8 mouse cellular contexts compared by ENCODE assay signal in the genomic region with DNA sequence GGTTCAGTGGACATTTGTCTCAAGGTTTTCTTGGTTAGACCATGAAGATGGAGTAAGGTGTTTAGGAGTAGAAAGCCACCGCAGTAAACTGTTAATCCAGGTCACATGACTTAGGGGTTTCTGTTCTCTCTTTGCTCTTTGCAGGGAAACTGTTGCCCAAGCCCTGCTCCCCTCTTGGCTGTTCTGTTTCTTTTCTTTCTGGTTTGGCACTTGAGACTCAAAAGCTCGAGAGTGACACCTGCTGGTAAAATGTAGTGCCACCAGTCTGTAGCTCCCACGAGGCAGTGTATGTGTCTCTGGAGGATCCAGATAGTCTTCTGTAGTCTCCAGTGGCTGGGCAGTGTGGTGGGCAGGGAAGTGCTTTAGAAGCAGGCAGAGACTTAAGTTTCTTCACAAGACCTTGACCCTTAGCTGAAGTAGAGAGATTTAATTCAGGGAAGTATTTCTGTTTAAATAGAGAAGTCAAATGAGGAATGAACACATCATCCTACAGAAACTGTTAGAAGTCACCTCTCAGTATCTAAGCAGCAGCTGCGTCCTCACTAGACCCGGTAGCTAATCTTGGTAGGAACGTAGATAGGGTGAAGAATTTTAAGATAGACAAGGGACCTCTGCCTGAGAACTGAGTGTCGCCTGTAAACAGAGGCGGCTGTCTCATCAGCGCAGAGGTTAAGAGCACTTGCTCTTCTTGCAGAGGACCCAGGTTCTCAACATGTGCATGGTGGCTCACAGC. TPM values are rescaled to one million over a fixed set of nuclear protein-coding genes. Genes with fewer than 3 reads are reported as not detected.
DNase-seq lines count a peak whose midpoint lies in the region; ATAC-seq and TF ChIP-seq lines count a peak whose summit lies in the region.

No protein-coding gene starts in this region.

- H3K36me3 ChIP-seq in C2C12 (ENCODE audit: control insufficient read depth, insufficient read depth) (no peaks in the 10 kb centered on the region), myocyte (ENCODE audit: control insufficient read depth, insufficient read depth) (no peaks in the 10 kb centered on the region)
- no peaks in the 10 kb centered on the region for H3K36me3 ChIP-seq in heart, embryonic 11.5 days (ENCODE audit: control insufficient read depth, insufficient read depth, low read length)
- H3K36me3 ChIP-seq in kidney, embryonic 15.5 days, result no peaks in the 10 kb centered on the region
- no peaks in the 10 kb centered on the region for H3K36me3 ChIP-seq in liver, adult 2 months (ENCODE audit: control insufficient read depth, insufficient read depth, low read length)
- H3K36me3 ChIP-seq in stomach, embryonic 15.5 days, result no peaks in the 10 kb centered on the region

- no peaks in the 10 kb centered on the region for H3K79me3 ChIP-seq in C2C12 (ENCODE audit: low read depth)

- no peaks in the 10 kb centered on the region for H3K79me2 ChIP-seq in C2C12 (ENCODE audit: control insufficient read depth, insufficient read depth)
- no peaks in the 10 kb centered on the region for H3K79me2 ChIP-seq in liver, adult 2 months (ENCODE audit: control insufficient read depth, insufficient read depth, low read length)
- H3K79me2 ChIP-seq in myocyte (ENCODE audit: control insufficient read depth, insufficient read depth), result no peaks in the 10 kb centered on the region

- WGBS in heart, embryonic 11.5 days (ENCODE audit: insufficient replicate concordance), result 35% methylated on average over 9 of the region's 9 CpGs
- 58% methylated on average over 9 of the region's 9 CpGs for WGBS in kidney, embryonic 15.5 days
- WGBS in liver, adult 2 months, result 56% methylated on average over 9 of the region's 9 CpGs
- 53% methylated on average over 9 of the region's 9 CpGs for WGBS in stomach, embryonic 15.5 days

- H3K9ac ChIP-seq in heart, embryonic 11.5 days (ENCODE audit: low read depth, low read length), result no peak overlapping the region
- H3K9ac ChIP-seq in kidney, embryonic 15.5 days, result no peak overlapping the region
- no peak overlapping the region for H3K9ac ChIP-seq in liver, adult 2 months (ENCODE audit: low read depth, low read length)
- no peak overlapping the region for H3K9ac ChIP-seq in stomach, embryonic 15.5 days

- H3K27me3 ChIP-seq in C2C12 (ENCODE audit: control insufficient read depth, insufficient read depth, insufficient read length) (no peaks in the 10 kb centered on the region), myocyte (ENCODE audit: control insufficient read depth, insufficient read depth, insufficient read length) (no peaks in the 10 kb centered on the region)
- no peaks in the 10 kb centered on the region for H3K27me3 ChIP-seq in heart, embryonic 11.5 days (ENCODE audit: control insufficient read depth, insufficient read depth, low read length)
- H3K27me3 ChIP-seq in kidney, embryonic 15.5 days, result no peaks in the 10 kb centered on the region
- no peaks in the 10 kb centered on the region for H3K27me3 ChIP-seq in liver, adult 2 months (ENCODE audit: control insufficient read depth, insufficient read depth, low read length)
- H3K27me3 ChIP-seq in stomach, embryonic 15.5 days (replicated peaks), result no peaks in the 10 kb centered on the region

- no peak overlapping the region for H3K4me2 ChIP-seq in heart, embryonic 11.5 days
- no peak overlapping the region for H3K4me2 ChIP-seq in kidney, embryonic 15.5 days
- H3K4me2 ChIP-seq in myocyte (ENCODE audit: low read depth), result peak overlapping the region; percentile 14
- H3K4me2 ChIP-seq in stomach, embryonic 15.5 days, result no peak overlapping the region

- peak; percentile 60 for DNase-seq in liver, adult 2 months (ENCODE audit: extremely low read depth, low read depth, low spot score)

- TF ChIP-seq CTCF in C2C12 (IDR thresholded peaks at IDR 0.05; ENCODE audit: control insufficient read depth, insufficient read depth, insufficient read length), result peak; percentile 49
- TF ChIP-seq CTCF in bone marrow macrophage, adult 2 months (IDR thresholded peaks at IDR 0.05; ENCODE audit: low read depth, low read length), result peak; percentile 79; the same call in 1 of the 2 replicates
- 0 out of 2 replicates have a peak, but pooled peaks have one; percentile 21 for TF ChIP-seq CTCF in embryonic fibroblast, embryonic 13.5 days (IDR thresholded peaks at IDR 0.05; ENCODE audit: borderline replicate concordance, insufficient read depth, low read length)
- peak; percentile 59; the same call in 1 of the 2 replicates for TF ChIP-seq CTCF in liver, adult 2 months (IDR thresholded peaks at IDR 0.05; ENCODE audit: low read depth, low read length)

- peaks cover 48% of the 10 kb centered on the region for H3K4me1 ChIP-seq in bone marrow macrophage, adult 2 months (ENCODE audit: control insufficient read depth, insufficient read depth, low read length)
- H3K4me1 ChIP-seq in embryonic fibroblast, embryonic 13.5 days (ENCODE audit: control insufficient read depth, insufficient read depth, low read length), result peaks cover 18% of the 10 kb centered on the region
- H3K4me1 ChIP-seq in heart, embryonic 11.5 days (ENCODE audit: control insufficient read depth, insufficient read depth, low read length), result peaks cover 6% of the 10 kb centered on the region; the same call in 1 of the 2 replicates
- peaks cover 2% of the 10 kb centered on the region; the same call in 1 of the 2 replicates for H3K4me1 ChIP-seq in kidney, embryonic 15.5 days
- peaks cover 3% of the 10 kb centered on the region; the same call in 1 of the 2 replicates for H3K4me1 ChIP-seq in liver, adult 2 months (ENCODE audit: control insufficient read depth, insufficient read depth, low read length)
- H3K4me1 ChIP-seq in stomach, embryonic 15.5 days, result peaks cover 4% of the 10 kb centered on the region; the same call in 1 of the 2 replicates

- H3K4me3 ChIP-seq in C2C12 (ENCODE audit: insufficient read depth, poor library complexity, severe bottlenecking) (no peak overlapping the region), myocyte (no peak overlapping the region)
- no peak overlapping the region for H3K4me3 ChIP-seq in bone marrow macrophage, adult 2 months (ENCODE audit: insufficient read depth, low read length)
- H3K4me3 ChIP-seq in embryonic fibroblast, embryonic 13.5 days (ENCODE audit: insufficient read depth, low read length), result no peak overlapping the region
- H3K4me3 ChIP-seq in heart, embryonic 11.5 days (ENCODE audit: low read depth, low read length), result no peak overlapping the region
- H3K4me3 ChIP-seq in kidney, embryonic 15.5 days (replicated peaks), result no peak overlapping the region
- no peak overlapping the region for H3K4me3 ChIP-seq in liver, adult 2 months (ENCODE audit: insufficient read depth, low read depth, low read length)
- no peak overlapping the region for H3K4me3 ChIP-seq in stomach, embryonic 15.5 days (replicated peaks)

- no peak for TF ChIP-seq POLR2A in bone marrow macrophage, adult 2 months (IDR thresholded peaks at IDR 0.05; ENCODE audit: borderline replicate concordance, low read depth, low read length)
- no peak for TF ChIP-seq POLR2A in embryonic fibroblast, embryonic 13.5 days (IDR thresholded peaks at IDR 0.05; ENCODE audit: low read depth, low read length)
- no peak for TF ChIP-seq POLR2A in liver, adult 2 months (IDR thresholded peaks at IDR 0.05; ENCODE audit: extremely low read depth, insufficient read depth, low read length)
- TF ChIP-seq POLR2A in myocyte (IDR thresholded peaks at IDR 0.05; ENCODE audit: insufficient read length, low read depth), result no peak

- H3K27ac ChIP-seq in bone marrow macrophage, adult 2 months (ENCODE audit: insufficient read depth, low read depth, low read length), result peak overlapping the region; percentile 63
- peak overlapping the region; percentile 87 for H3K27ac ChIP-seq in embryonic fibroblast, embryonic 13.5 days (ENCODE audit: insufficient read depth, low read length)
- 0 out of 2 replicates have a peak overlapping the region, but pooled peaks have one; percentile 29 for H3K27ac ChIP-seq in heart, embryonic 11.5 days (ENCODE audit: low read depth, low read length)
- H3K27ac ChIP-seq in kidney, embryonic 15.5 days, result no peak overlapping the region
- no peak overlapping the region for H3K27ac ChIP-seq in liver, adult 2 months (replicated peaks; ENCODE audit: insufficient read depth, low read depth, low read length)
- H3K27ac ChIP-seq in stomach, embryonic 15.5 days, result no peak overlapping the region

- no peaks in the 10 kb centered on the region for H3K9me3 ChIP-seq in heart, embryonic 11.5 days (replicated peaks; ENCODE audit: control insufficient read depth, low read length)
- H3K9me3 ChIP-seq in kidney, embryonic 15.5 days (replicated peaks), result no peaks in the 10 kb centered on the region
- H3K9me3 ChIP-seq in stomach, embryonic 15.5 days, result no peaks in the 10 kb centered on the region

- ATAC-seq in heart, embryonic 11.5 days (replicated peaks; ENCODE audit: insufficient number of reproducible peaks, low FRiP score, low TSS enrichment), result peak; percentile 64; the same call in 1 of the 2 replicates
- ATAC-seq in kidney, embryonic 15.5 days (replicated peaks; ENCODE audit: low FRiP score), result peak; percentile 63; the same call in 1 of the 2 replicates
- ATAC-seq in stomach, embryonic 15.5 days (ENCODE audit: insufficient read depth, low FRiP score, low read depth), result 0 out of 2 replicates have a peak, but pooled peaks have one; percentile 60

- H3ac ChIP-seq in C2C12 (ENCODE audit: control insufficient read depth, insufficient read length, low read depth) (no peak overlapping the region), myocyte (ENCODE audit: control insufficient read depth, insufficient read length) (no peak overlapping the region)

TF ChIP-seq in C2C12, 6 proteins besides CTCF, POLR2A, EP300 and RAD21:
- TF ChIP-seq MYOD1 (IDR thresholded peaks at IDR 0.05; ENCODE audit: control insufficient read depth, insufficient read length, low read depth), result no peak
- TF ChIP-seq MAX (IDR thresholded peaks at IDR 0.05), result no peak

TF ChIP-seq in myocyte, 11 proteins besides CTCF, POLR2A, EP300 and RAD21 (continues in another document):
- no peak for TF ChIP-seq REST (IDR thresholded peaks at IDR 0.05; ENCODE audit: insufficient read depth, insufficient read length)
- no peak for TF ChIP-seq POLR2AphosphoS2 (IDR thresholded peaks at IDR 0.05; ENCODE audit: insufficient read length, low read depth)
- TF ChIP-seq CEBPB (IDR thresholded peaks at IDR 0.05; ENCODE audit: insufficient read depth, poor library complexity, severe bottlenecking), result no peak
- TF ChIP-seq TCF3 (IDR thresholded peaks at IDR 0.05; ENCODE audit: insufficient read length, low read depth), result no peak

RNA-seq across cellular contexts. Expression of gene Slc46a2, which starts 43.8 kb away (rescaled TPM):
- not detected for polyA plus RNA-seq in C2C12 (2012; fragmentation: generic; extraction: Trizol)
- polyA plus RNA-seq in bone marrow macrophage, adult 2 months (2012; ENCODE audit: insufficient read depth, insufficient read length, missing spikeins), result 0.47 TPM in 1 of 2 replicates, not detected in the other
- not detected in 2 replicates for polyA plus RNA-seq in embryonic fibroblast, embryonic 13.5 days (2011; ENCODE audit: insufficient read length, low read depth, missing spikeins)
- 0.13 and 0.39 TPM in 2 replicates for polyA plus RNA-seq in heart, embryonic 11.5 days (2014; fragmentation: Nextera tagmentation; extraction: Ambion mirVana)
- 0.05 TPM in 1 of 2 replicates, not detected in the other for polyA plus RNA-seq in kidney, embryonic 15.5 days (2015; fragmentation: Nextera tagmentation; extraction: Ambion mirVana)
- total RNA-seq in liver, adult 2 months (2014; rRNA removed), result not detected in 2 replicates
- polyA plus RNA-seq in liver, adult 2 months (2012; rRNA removed), result not detected in 2 replicates
- polyA plus RNA-seq in myocyte (2012; fragmentation: generic; extraction: Trizol), result not detected
- 0.10 TPM in 1 of 2 replicates, not detected in the other for polyA plus RNA-seq in stomach, embryonic 15.5 days (2015; fragmentation: Nextera tagmentation; extraction: Ambion mirVana)

Comparison
In these comparisons a context has a peak if more than half of its experiments do, and no peak if none do; other contexts are left out.
1. CTCF ChIP-seq: peak in every context shown above with its lines; median percentile 79 in bone marrow macrophage, adult 2 months; 59 in liver, adult 2 months; 49 in C2C12; 21 in embryonic fibroblast, embryonic 13.5 days.
2. H3K27ac ChIP-seq: peak in bone marrow macrophage, adult 2 months (single experiment), embryonic fibroblast, embryonic 13.5 days (single experiment) and heart, embryonic 11.5 days (single experiment); none in kidney, embryonic 15.5 days (single experiment), liver, adult 2 months (single experiment) and stomach, embryonic 15.5 days (single experiment).
3. Peak in every context shown above with its lines, with median percentiles within 50 percentile points of each other: ATAC-seq.